Mouse (Mus musculus) heart, postnatal 36 days (tissue): ENCODE results near the gene Pla2g12a. TPM values are rescaled to one million over a fixed set of nuclear protein-coding genes. Genes with fewer than 3 reads are reported as not detected.

ENCODE experiments used
- total RNA-seq, 2 experiments: library from RNA; stranded (reverse); gene quantifications; 2 replicates each; pipeline ENCODE4 v1.2.3; 2021

Gene Pla2g12a
- total RNA-seq, 2 experiments from 2014 or later = 41.2 to 53.0 TPM

Other genes starting within 250 kb of the Pla2g12a start
- gene Egf, start 123.3 kb upstream of the Pla2g12a start, total RNA-seq = 1 to 10 TPM; 2.4 to 3.5 TPM
- gene Lrit3, start 74.6 kb upstream of the Pla2g12a start, total RNA-seq = not detected
- not detected for gene Rrh, start 56.0 kb upstream of the Pla2g12a start, total RNA-seq
- 10 to 100 TPM; 13.8 to 21.3 TPM for gene Gar1, start 47.2 kb upstream of the Pla2g12a start, total RNA-seq
- gene Cfi, start 42.7 kb upstream of the Pla2g12a start, total RNA-seq = 1 to 10 TPM in 1 of 2 experiments, under 1 TPM in 1; 0.92 to 1.1 TPM
- gene Casp6, start 22.8 kb downstream of the Pla2g12a start, total RNA-seq = 10 to 100 TPM; 12.5 to 13.6 TPM
- gene Mcub, start 91.6 kb downstream of the Pla2g12a start, total RNA-seq = 1 to 10 TPM; 2.4 to 2.7 TPM
- 10 to 100 TPM; 28.4 to 35.1 TPM for gene Sec24b, start 182.9 kb downstream of the Pla2g12a start, total RNA-seq